Mouse (Mus musculus): ENCODE data around the gene Dscaml1. TPM values are rescaled to one million over a fixed set of nuclear protein-coding genes. Genes with fewer than 3 reads are reported as not detected.
A peak's percentile ranks its signal among the peaks of the same experiment; 100 is the strongest.

Dscaml1 gene
- polyA plus RNA-seq, 1 experiment from 2014 or later, result 16.4 TPM

- Histone ChIP-seq H3K36me3 (no peaks in the 10 kb centered on the region), H3K27me3 (replicated peaks) (no peaks in the 10 kb centered on the region), H3K9ac (replicated peaks) (no peak overlapping the region), H3K4me2 (no peak overlapping the region), H3K27ac (replicated peaks) (no peak overlapping the region), H3K9me3 (replicated peaks) (no peaks in the 10 kb centered on the region), H3K4me3 (replicated peaks) (no peak overlapping the region), H3K4me1 (peaks cover 28% of the 10 kb centered on the region)
- WGBS, result 92% methylated on average over 3 of the region's 3 CpGs
- no peak for ATAC-seq (ENCODE audit: low FRiP score)
Measured at GRCm38 (mm10) chr9:45496340-45496739, 69.9 kb downstream of the Dscaml1 start.

- 89% methylated on average over 1 of the region's 1 CpGs for WGBS
- Histone ChIP-seq H3K4me1 (peaks cover 32% of the 10 kb centered on the region), H3K27me3 (replicated peaks) (no peaks in the 10 kb centered on the region), H3K36me3 (no peaks in the 10 kb centered on the region), H3K27ac (replicated peaks) (no peak overlapping the region), H3K9ac (replicated peaks) (no peak overlapping the region), H3K9me3 (replicated peaks) (no peaks in the 10 kb centered on the region), H3K4me3 (replicated peaks) (no peak overlapping the region), H3K4me2 (no peak overlapping the region)
- no peak for ATAC-seq (ENCODE audit: low FRiP score)
Measured at GRCm38 (mm10) chr9:45496944-45497343, 70.5 kb downstream of the Dscaml1 start.

DNA sequence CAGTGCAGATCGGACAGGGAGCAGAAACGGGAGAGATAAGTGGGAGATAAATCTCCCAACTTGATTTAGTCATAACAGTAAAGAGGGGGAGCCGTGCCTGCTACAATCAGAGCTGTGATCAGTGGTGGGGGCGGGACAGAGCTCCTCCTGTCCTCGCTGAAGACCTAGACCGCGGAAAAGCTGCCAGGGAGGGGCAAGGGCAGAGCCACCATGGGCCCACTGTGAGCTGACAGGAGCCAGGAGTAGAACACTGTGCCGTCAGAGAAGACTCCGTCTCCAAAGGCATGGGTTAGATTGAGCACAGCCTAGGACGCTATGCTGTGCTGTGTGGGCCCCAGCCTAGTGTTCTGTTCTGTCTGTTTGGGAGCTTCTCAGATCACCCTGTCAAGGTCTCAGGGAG, 72.8 kb downstream of the Dscaml1 start:
- peak overlapping the region; percentile 51; the same call in 1 of the 2 replicates for H3K27ac ChIP-seq (replicated peaks)
- no peak overlapping the region for H3K9ac ChIP-seq (replicated peaks)
- no peaks in the 10 kb centered on the region for H3K36me3 ChIP-seq
- 45% methylated on average over 10 of the region's 10 CpGs for WGBS
- no peak overlapping the region for H3K4me2 ChIP-seq
- H3K4me1 ChIP-seq, result peaks cover 39% of the 10 kb centered on the region
- no peaks in the 10 kb centered on the region for H3K9me3 ChIP-seq (replicated peaks)
- no peak overlapping the region for H3K4me3 ChIP-seq (replicated peaks)
- H3K27me3 ChIP-seq (replicated peaks), result no peaks in the 10 kb centered on the region
- peak; percentile 39; the same call in 1 of the 2 replicates for ATAC-seq (ENCODE audit: low FRiP score)

DNA sequence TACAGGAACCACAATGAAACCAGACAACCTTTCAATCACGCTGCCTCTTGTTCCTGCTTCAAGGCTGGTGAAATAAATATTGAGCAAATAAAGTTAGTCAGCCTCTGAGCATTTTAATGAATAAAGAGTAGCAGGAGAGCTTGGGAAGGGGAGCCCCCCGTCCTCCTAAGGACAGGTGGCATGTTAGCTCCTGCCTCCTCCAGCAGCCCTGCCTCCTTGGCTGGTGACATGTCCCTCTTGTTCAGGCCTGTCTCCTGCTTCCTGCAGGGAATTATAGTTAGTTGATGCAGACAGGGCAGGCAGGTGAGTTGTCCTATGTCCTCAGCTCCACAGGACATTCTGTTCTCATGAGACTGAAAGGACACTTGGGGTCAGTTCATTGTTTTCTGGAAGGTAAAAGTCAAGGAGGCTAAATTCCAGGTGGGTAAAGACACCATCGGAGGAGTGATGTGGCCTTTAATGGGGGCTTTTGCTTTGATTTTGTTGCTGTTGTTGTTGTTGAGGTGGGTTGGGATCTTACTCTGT, 73.7 kb downstream of the Dscaml1 start:
- Histone ChIP-seq H3K4me1 (peaks cover 48% of the 10 kb centered on the region), H3K4me3 (replicated peaks) (no peak overlapping the region), H3K27ac (replicated peaks) (0 out of 2 replicates have a peak overlapping the region, but pooled peaks have one; percentile 51), H3K9ac (replicated peaks) (no peak overlapping the region), H3K9me3 (replicated peaks) (no peaks in the 10 kb centered on the region), H3K36me3 (no peaks in the 10 kb centered on the region), H3K27me3 (replicated peaks) (no peaks in the 10 kb centered on the region), H3K4me2 (no peak overlapping the region)
- ATAC-seq (ENCODE audit: low FRiP score), result no peak
- 80% methylated on average over 3 of the region's 3 CpGs for WGBS

GRCm38 (mm10) chr9:45501295-45501927, 75.0 kb downstream of the Dscaml1 start:
- no peaks in the 10 kb centered on the region for H3K27me3 ChIP-seq (replicated peaks)
- no peak overlapping the region for H3K4me3 ChIP-seq (replicated peaks)
- H3K9ac ChIP-seq (replicated peaks), result no peak overlapping the region
- H3K4me2 ChIP-seq, result no peak overlapping the region
- 69% methylated on average over 5 of the region's 5 CpGs for WGBS
- H3K4me1 ChIP-seq, result peaks cover 56% of the 10 kb centered on the region
- ATAC-seq (ENCODE audit: low FRiP score), result no peak
- H3K9me3 ChIP-seq (replicated peaks), result no peaks in the 10 kb centered on the region
- no peak overlapping the region for H3K27ac ChIP-seq (replicated peaks)
- H3K36me3 ChIP-seq, result no peaks in the 10 kb centered on the region

DNA sequence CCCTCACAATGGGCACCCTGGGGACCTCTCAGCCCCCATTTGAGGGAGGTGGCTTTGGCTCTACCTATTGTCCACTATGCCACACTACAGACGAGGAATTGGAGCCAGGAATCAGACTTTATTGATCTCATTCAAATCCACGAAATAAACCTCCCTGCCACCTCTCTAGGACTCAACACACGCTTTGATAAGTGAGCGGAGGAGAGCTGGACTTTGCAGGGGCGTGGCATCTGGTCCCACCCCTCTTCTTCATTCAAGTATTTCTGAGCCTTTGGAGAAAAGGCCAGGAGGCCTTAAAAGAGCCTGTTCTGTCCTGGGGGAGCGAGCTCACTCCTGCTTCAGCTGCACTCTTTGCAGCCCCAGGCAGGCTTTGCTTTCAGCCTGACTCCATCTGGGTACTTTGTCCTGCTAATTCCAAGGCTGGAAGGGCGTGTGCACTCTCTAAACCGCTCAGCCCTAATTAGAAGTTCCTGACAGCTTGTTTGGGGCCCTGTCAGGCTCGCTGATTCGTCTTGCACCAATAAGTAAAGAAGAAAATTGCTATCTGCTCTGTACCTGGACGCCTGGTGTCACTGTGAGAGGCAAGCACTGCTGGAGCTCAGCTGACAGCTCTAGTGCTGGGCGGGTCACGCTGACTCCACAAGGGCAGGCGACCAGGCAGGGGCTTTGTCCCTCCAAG, 75.7 kb downstream of the Dscaml1 start:
- ATAC-seq (ENCODE audit: low FRiP score), result no peak
- no peak overlapping the region for H3K4me3 ChIP-seq (replicated peaks)
- 18% methylated on average over 14 of the region's 14 CpGs for WGBS

GRCm38 (mm10) chr9:45504977-45505376, 78.5 kb downstream of the Dscaml1 start:
- no peak overlapping the region for H3K4me3 ChIP-seq (replicated peaks)
- H3K4me2 ChIP-seq, result no peak overlapping the region
- no peak for ATAC-seq (ENCODE audit: low FRiP score)
- H3K36me3 ChIP-seq, result no peaks in the 10 kb centered on the region
- H3K27ac ChIP-seq (replicated peaks), result 0 out of 2 replicates have a peak overlapping the region, but pooled peaks have one; percentile 60
- no peaks in the 10 kb centered on the region for H3K9me3 ChIP-seq (replicated peaks)
- WGBS, result 44% methylated on average over 5 of the region's 5 CpGs
- peaks cover 60% of the 10 kb centered on the region for H3K4me1 ChIP-seq
- H3K27me3 ChIP-seq (replicated peaks), result no peaks in the 10 kb centered on the region
- H3K9ac ChIP-seq (replicated peaks), result no peak overlapping the region

More for the DNA sequence above, 75.7 kb downstream of the Dscaml1 start:
- Histone ChIP-seq H3K36me3 (no peaks in the 10 kb centered on the region), H3K4me2 (no peak overlapping the region), H3K9ac (replicated peaks) (no peak overlapping the region), H3K4me1 (peaks cover 58% of the 10 kb centered on the region), H3K27me3 (replicated peaks) (no peaks in the 10 kb centered on the region), H3K27ac (replicated peaks) (no peak overlapping the region), H3K9me3 (replicated peaks) (no peaks in the 10 kb centered on the region)

DNA sequence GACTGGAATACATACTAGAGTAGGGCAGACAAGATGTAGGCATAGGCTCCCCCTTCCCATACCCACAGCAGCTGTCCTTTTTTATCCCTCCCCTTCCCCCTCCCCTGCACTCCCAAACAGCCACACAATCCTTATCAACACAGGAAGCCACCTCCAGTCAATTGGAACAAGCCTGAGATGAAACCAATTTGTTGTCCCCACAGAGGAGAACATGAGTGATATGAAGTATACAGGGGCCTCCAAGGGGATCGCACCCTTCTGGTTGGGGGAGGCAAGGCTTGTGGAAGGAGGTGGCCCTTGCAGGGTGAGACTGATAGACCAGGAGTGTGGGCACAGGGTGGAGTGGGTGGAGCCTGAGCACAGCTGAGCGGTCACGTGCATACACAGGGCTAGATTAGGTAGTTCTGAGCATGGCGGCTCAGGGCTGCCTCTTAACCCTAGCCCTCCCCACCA, 79.1 kb downstream of the Dscaml1 start:
- Histone ChIP-seq H3K9me3 (replicated peaks) (no peaks in the 10 kb centered on the region), H3K4me1 (peaks cover 58% of the 10 kb centered on the region), H3K36me3 (no peaks in the 10 kb centered on the region), H3K9ac (replicated peaks) (no peak overlapping the region), H3K27me3 (replicated peaks) (no peaks in the 10 kb centered on the region), H3K4me2 (no peak overlapping the region), H3K4me3 (replicated peaks) (no peak overlapping the region), H3K27ac (replicated peaks) (0 out of 2 replicates have a peak overlapping the region, but pooled peaks have one; percentile 60)
- peak; percentile 59; the same call in 1 of the 2 replicates for ATAC-seq (ENCODE audit: low FRiP score)
- 70% methylated on average over 4 of the region's 4 CpGs for WGBS

DNA sequence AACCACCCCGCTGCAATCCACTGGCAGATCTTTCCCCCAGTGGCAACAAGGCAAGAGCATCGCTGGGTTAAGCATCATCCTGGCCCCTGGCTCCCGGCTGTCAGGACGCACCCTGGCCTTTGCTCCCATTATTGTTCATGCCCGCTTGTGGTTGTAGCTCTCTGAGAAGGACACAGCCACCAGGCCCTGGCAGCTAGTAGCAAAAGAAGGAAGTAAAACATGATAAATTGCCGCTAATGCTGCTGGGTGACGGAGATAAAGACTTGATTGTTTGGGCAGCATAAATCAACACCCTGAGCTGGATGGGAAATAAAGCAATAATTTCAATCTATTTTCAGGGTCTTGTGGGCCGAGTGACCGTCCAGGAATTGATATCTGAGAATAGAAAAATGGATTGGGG, 81.1 kb downstream of the Dscaml1 start:
- 31% methylated on average over 9 of the region's 9 CpGs for WGBS
- no peaks in the 10 kb centered on the region for H3K36me3 ChIP-seq
- 0 out of 2 replicates have a peak overlapping the region, but pooled peaks have one; percentile 13 for H3K27ac ChIP-seq (replicated peaks)
- H3K4me2 ChIP-seq, result no peak overlapping the region
- H3K27me3 ChIP-seq (replicated peaks), result no peaks in the 10 kb centered on the region
- H3K4me3 ChIP-seq (replicated peaks), result no peak overlapping the region
- H3K9me3 ChIP-seq (replicated peaks), result no peaks in the 10 kb centered on the region
- H3K4me1 ChIP-seq, result peaks cover 42% of the 10 kb centered on the region
- H3K9ac ChIP-seq (replicated peaks), result no peak overlapping the region
- no peak for ATAC-seq (ENCODE audit: low FRiP score)

- Histone ChIP-seq H3K27me3 (replicated peaks) (no peaks in the 10 kb centered on the region), H3K4me3 (replicated peaks) (no peak overlapping the region), H3K27ac (replicated peaks) (no peak overlapping the region), H3K9ac (replicated peaks) (no peak overlapping the region), H3K36me3 (no peaks in the 10 kb centered on the region), H3K4me2 (no peak overlapping the region), H3K4me1 (peaks cover 37% of the 10 kb centered on the region), H3K9me3 (replicated peaks) (no peaks in the 10 kb centered on the region)
- no peak for ATAC-seq (ENCODE audit: low FRiP score)
- 49% methylated on average over 10 of the region's 10 CpGs for WGBS
Measured at GRCm38 (mm10) chr9:45510806-45511546, 84.5 kb downstream of the Dscaml1 start.

GRCm38 (mm10) chr9:45517993-45518705, 91.7 kb downstream of the Dscaml1 start:
- H3K36me3 ChIP-seq, result no peaks in the 10 kb centered on the region
- H3K4me1 ChIP-seq, result peaks cover 17% of the 10 kb centered on the region
- no peak overlapping the region for H3K27ac ChIP-seq (replicated peaks)
- H3K9ac ChIP-seq (replicated peaks), result no peak overlapping the region
- no peaks in the 10 kb centered on the region for H3K27me3 ChIP-seq (replicated peaks)
- no peak overlapping the region for H3K4me3 ChIP-seq (replicated peaks)
- peak; percentile 31; the same call in 1 of the 2 replicates for ATAC-seq (ENCODE audit: low FRiP score)
- no peaks in the 10 kb centered on the region for H3K9me3 ChIP-seq (replicated peaks)
- no peak overlapping the region for H3K4me2 ChIP-seq
- WGBS, result 65% methylated on average over 11 of the region's 11 CpGs
